Mouse (Mus musculus) CD4-positive, CD25-positive, alpha-beta regulatory T cell, adult 2 months (primary cell): ENCODE results near the gene Gm14692.
"Not testable (repeated sequence)": the region's sequence is repeated elsewhere in the genome, so short reads cannot be mapped to it uniquely, and the experiment has no call there.

Source experiments
- DNase-seq: peaks from one replicate; pipeline ENCODE4 v3.0.0-alpha.2; 2012; ENCODE audit warnings: low read depth, low spot score

Gm14692 gene

GRCm38 (mm10) chrX:67695398-67695797 lies at the start of gene Gm14692:
Gene Gm14692, plus strand, starts transcription at chrX:67695698.
- not testable (repeated sequence) for DNase-seq

GRCm38 (mm10) chrX:67693462-67693861 lies 2.0 kb upstream of the Gm14692 start, which contains the start of gene Gm1140:
Gene Gm1140, minus strand, starts transcription at chrX:67693562.
- DNase-seq, result not testable (repeated sequence)
